Mouse (Mus musculus): Measurements from ENCODE around the gene Igf2bp1. TPM values are rescaled to one million over a fixed set of nuclear protein-coding genes. Genes with fewer than 3 reads are reported as not detected.
A peak's percentile ranks its signal among the peaks of the same experiment; 100 is the strongest.

The Igf2bp1 gene
- polyA plus RNA-seq, 1 experiment, result 392 TPM

DNA sequence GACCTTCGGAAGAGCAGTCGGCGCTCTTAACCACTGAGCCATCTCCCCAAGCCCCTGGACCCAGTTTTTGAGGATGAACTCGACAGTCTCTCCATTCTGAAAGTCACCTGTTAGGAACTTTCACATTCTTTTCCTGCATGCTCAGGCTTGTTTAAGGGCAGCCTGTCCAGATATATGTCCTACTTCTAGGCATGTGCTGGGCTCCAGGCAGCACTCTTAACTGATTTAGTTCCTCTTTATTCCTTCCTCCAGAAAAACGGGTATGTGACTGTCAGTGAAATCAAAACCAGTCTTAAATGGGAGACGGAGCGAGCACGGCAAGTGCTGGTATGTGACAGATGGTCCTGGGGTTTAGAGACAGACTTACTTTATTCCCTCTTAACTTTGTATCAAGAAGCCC is 40.3 kb upstream of the Igf2bp1 start:
- H3K4me1 ChIP-seq (ENCODE audit: control insufficient read depth, insufficient read depth, low read length), result no peaks in the 10 kb centered on the region
- H3K9me3 ChIP-seq (replicated peaks; ENCODE audit: control insufficient read depth, insufficient read depth, low read length, poor library complexity, severe bottlenecking), result no peaks in the 10 kb centered on the region
- no peak for TF ChIP-seq CTCF (IDR thresholded peaks at IDR 0.05; ENCODE audit: low read depth, low read length)
- no peak for TF ChIP-seq POLR2A (IDR thresholded peaks at IDR 0.05; ENCODE audit: insufficient read depth, low read length)
- no peak for TF ChIP-seq EP300 (IDR thresholded peaks at IDR 0.05; ENCODE audit: insufficient read depth, low read depth, low read length)
- H3K27ac ChIP-seq (ENCODE audit: insufficient read depth, low read length), result peak overlapping the region; percentile 50; the same call in 1 of the 2 replicates
- H3K4me3 ChIP-seq (ENCODE audit: low read depth, low read length), result no peak overlapping the region
- H3K36me3 ChIP-seq (ENCODE audit: control insufficient read depth, insufficient read depth, low read length, poor library complexity, severe bottlenecking), result peaks cover 67% of the 10 kb centered on the region
- H3K9ac ChIP-seq (ENCODE audit: low read depth, poor library complexity, severe bottlenecking), result no peak overlapping the region
- H3K27me3 ChIP-seq (ENCODE audit: control insufficient read depth, insufficient read depth, low read length, poor library complexity, severe bottlenecking), result no peaks in the 10 kb centered on the region

DNA sequence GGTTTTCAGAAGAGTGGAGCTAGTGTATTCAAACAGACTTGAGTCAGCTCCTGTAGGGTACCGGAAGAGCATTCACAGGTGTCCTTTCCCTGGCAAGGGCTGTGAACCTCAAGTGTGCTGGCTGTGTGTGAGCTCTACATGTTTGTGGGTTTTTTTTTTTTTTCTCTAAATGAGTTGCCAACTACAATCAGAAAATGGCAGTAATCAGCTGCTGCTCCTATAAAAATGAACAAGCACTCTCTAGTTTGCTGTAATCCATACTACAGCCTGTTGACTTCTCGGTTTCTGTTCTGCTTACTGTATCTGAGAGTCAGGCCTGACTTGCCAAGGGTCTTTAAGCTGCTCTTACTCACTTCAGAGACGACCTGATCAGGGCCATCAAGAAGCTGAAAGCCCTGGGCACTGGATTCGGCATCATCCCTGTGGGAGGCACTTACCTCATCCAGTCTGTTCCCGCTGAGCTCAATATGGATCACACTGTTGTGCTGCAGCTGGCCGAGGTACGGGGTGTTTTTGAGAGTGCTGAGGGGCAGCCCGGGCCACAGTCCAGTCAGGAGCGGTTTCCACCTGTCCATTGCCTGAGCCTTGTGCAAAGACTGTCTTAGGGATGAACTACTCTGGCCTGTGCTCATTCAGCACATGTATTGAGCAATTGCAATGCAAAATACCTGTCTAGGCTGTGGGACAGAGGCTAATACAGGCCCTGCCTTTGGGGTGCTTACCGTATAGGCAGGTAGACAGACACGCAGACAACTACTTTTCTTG is 39.2 kb upstream of the Igf2bp1 start:
- no peak for TF ChIP-seq CTCF (IDR thresholded peaks at IDR 0.05; ENCODE audit: low read depth, low read length)
- TF ChIP-seq POLR2A (IDR thresholded peaks at IDR 0.05; ENCODE audit: insufficient read depth, low read length), result no peak
- TF ChIP-seq EP300 (IDR thresholded peaks at IDR 0.05; ENCODE audit: insufficient read depth, low read depth, low read length), result peak; percentile 39; the same call in 1 of the 2 replicates
- no peaks in the 10 kb centered on the region for H3K4me1 ChIP-seq (ENCODE audit: control insufficient read depth, insufficient read depth, low read length)
- H3K27ac ChIP-seq (ENCODE audit: insufficient read depth, low read length), result peak overlapping the region; percentile 39; the same call in 1 of the 2 replicates
- H3K4me3 ChIP-seq (ENCODE audit: low read depth, low read length), result no peak overlapping the region
- no peaks in the 10 kb centered on the region for H3K9me3 ChIP-seq (replicated peaks; ENCODE audit: control insufficient read depth, insufficient read depth, low read length, poor library complexity, severe bottlenecking)
- no peak overlapping the region for H3K9ac ChIP-seq (ENCODE audit: low read depth, poor library complexity, severe bottlenecking)
- H3K27me3 ChIP-seq (ENCODE audit: control insufficient read depth, insufficient read depth, low read length, poor library complexity, severe bottlenecking), result no peaks in the 10 kb centered on the region
- peaks cover 56% of the 10 kb centered on the region for H3K36me3 ChIP-seq (ENCODE audit: control insufficient read depth, insufficient read depth, low read length, poor library complexity, severe bottlenecking)

DNA sequence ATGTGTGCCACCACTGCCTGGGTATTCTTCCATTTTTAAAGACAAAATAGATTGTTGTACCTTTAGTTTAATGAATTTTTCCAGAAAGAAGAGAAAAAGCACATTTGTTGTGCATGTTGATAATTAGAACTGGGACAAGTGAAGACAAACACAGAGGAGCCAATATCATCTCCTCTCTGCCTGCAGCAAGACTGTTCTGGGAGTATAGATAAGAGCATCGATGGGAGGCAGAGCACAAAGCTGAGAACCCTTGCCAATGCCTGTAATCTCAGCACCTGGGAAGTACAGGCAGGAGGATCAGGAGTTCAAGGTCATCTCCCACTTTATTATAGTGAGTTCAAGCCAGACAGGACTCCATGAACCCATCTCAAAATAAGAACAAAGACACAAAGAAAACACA is 32.8 kb upstream of the Igf2bp1 start:
- Histone ChIP-seq H3K9me3 (replicated peaks; ENCODE audit: control insufficient read depth, insufficient read depth, low read length, poor library complexity, severe bottlenecking) (no peaks in the 10 kb centered on the region), H3K4me1 (ENCODE audit: control insufficient read depth, insufficient read depth, low read length) (no peaks in the 10 kb centered on the region), H3K4me3 (ENCODE audit: low read depth, low read length) (no peak overlapping the region), H3K27me3 (ENCODE audit: control insufficient read depth, insufficient read depth, low read length, poor library complexity, severe bottlenecking) (no peaks in the 10 kb centered on the region), H3K9ac (ENCODE audit: low read depth, poor library complexity, severe bottlenecking) (no peak overlapping the region), H3K36me3 (ENCODE audit: control insufficient read depth, insufficient read depth, low read length, poor library complexity, severe bottlenecking) (peaks cover 15% of the 10 kb centered on the region), H3K27ac (ENCODE audit: insufficient read depth, low read length) (no peak overlapping the region)
- TF ChIP-seq POLR2A (IDR thresholded peaks at IDR 0.05; ENCODE audit: insufficient read depth, low read length) (no peak), EP300 (IDR thresholded peaks at IDR 0.05; ENCODE audit: insufficient read depth, low read depth, low read length) (no peak), CTCF (IDR thresholded peaks at IDR 0.05; ENCODE audit: low read depth, low read length) (no peak)

DNA sequence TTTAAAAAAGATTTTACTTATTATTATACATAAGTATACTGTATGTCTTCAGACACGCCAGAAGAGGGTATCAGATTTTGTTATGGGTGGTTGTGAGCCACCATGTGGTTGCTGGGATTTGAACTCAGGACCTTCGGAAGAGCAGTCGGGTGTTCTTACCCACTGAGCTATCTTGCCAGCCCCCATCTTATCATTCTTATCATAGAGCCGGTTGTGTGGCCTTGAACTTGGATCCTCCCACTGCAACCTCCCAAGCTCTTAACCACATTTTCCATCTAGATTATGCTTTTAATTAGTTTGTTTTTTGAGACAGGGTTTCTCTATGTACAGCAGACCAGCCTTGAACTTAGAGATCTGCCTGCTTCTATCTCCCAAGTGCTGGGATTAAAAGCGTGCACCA is 31.8 kb upstream of the Igf2bp1 start:
- TF ChIP-seq CTCF (IDR thresholded peaks at IDR 0.05; ENCODE audit: low read depth, low read length), result no peak
- no peak for TF ChIP-seq EP300 (IDR thresholded peaks at IDR 0.05; ENCODE audit: insufficient read depth, low read depth, low read length)

DNA sequence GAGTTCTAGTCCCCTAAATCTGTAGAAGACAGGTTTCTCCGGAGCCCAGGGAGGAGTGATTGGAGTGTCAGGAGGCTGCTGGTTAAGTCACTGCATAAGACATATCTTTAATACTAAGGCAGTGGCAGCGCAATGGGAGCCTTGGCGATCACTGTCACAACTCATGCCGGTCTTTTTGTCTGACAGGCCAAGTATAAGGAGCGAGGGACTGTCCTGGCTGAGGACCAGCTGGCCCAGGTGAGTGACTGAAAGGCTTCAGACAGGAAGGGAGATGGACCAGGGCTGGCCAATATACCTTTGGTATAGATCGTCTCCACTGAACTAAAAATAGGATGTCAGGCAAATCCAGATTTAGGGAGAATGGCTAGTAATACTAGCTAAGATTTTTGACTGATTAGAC is 29.4 kb upstream of the Igf2bp1 start:
- no peak for TF ChIP-seq POLR2A (IDR thresholded peaks at IDR 0.05; ENCODE audit: insufficient read depth, low read length)
- TF ChIP-seq CTCF (IDR thresholded peaks at IDR 0.05; ENCODE audit: low read depth, low read length), result no peak
- TF ChIP-seq EP300 (IDR thresholded peaks at IDR 0.05; ENCODE audit: insufficient read depth, low read depth, low read length), result no peak
- Histone ChIP-seq H3K9ac (ENCODE audit: low read depth, poor library complexity, severe bottlenecking) (peak overlapping the region; percentile 85), H3K27ac (ENCODE audit: insufficient read depth, low read length) (no peak overlapping the region), H3K27me3 (ENCODE audit: control insufficient read depth, insufficient read depth, low read length, poor library complexity, severe bottlenecking) (no peaks in the 10 kb centered on the region), H3K36me3 (ENCODE audit: control insufficient read depth, insufficient read depth, low read length, poor library complexity, severe bottlenecking) (peaks cover 6% of the 10 kb centered on the region; the same call in 1 of the 2 replicates), H3K9me3 (replicated peaks; ENCODE audit: control insufficient read depth, insufficient read depth, low read length, poor library complexity, severe bottlenecking) (no peaks in the 10 kb centered on the region), H3K4me3 (ENCODE audit: low read depth, low read length) (peak overlapping the region; percentile 100), H3K4me1 (ENCODE audit: control insufficient read depth, insufficient read depth, low read length) (no peaks in the 10 kb centered on the region)

More for the DNA sequence above, 31.8 kb upstream of the Igf2bp1 start:
- Histone ChIP-seq H3K27me3 (ENCODE audit: control insufficient read depth, insufficient read depth, low read length, poor library complexity, severe bottlenecking) (no peaks in the 10 kb centered on the region), H3K9me3 (replicated peaks; ENCODE audit: control insufficient read depth, insufficient read depth, low read length, poor library complexity, severe bottlenecking) (no peaks in the 10 kb centered on the region), H3K9ac (ENCODE audit: low read depth, poor library complexity, severe bottlenecking) (no peak overlapping the region), H3K4me3 (ENCODE audit: low read depth, low read length) (no peak overlapping the region), H3K27ac (ENCODE audit: insufficient read depth, low read length) (no peak overlapping the region), H3K4me1 (ENCODE audit: control insufficient read depth, insufficient read depth, low read length) (no peaks in the 10 kb centered on the region), H3K36me3 (ENCODE audit: control insufficient read depth, insufficient read depth, low read length, poor library complexity, severe bottlenecking) (peaks cover 11% of the 10 kb centered on the region)

DNA sequence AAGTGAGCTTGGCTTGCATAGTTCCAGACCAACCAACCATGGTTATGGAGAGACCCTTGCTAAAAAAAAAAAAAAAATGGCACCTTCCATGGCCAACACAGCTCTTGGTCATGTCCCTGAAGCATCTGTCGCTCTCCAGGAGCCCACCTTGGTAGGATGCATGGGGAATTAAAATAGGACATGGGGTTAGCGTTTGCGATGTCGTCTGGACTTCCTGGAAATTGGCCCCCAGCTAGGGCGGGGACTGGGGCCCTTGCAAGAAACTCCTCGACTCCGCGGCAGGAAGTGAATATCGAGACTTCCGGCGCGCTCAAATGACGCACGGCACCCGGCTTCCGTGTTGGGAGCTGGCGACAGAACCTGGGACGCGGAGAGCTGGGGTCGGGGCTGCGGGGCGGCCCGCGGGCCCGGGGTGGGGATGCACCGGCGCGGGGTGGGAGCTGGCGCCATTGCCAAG is 28.9 kb upstream of the Igf2bp1 start, which contains the start of gene Snf8:
Gene Snf8 (plus strand): TSS at position 290 of the 457 bp plus-strand sequence.
- Histone ChIP-seq H3K9me3 (replicated peaks; ENCODE audit: control insufficient read depth, insufficient read depth, low read length, poor library complexity, severe bottlenecking) (no peaks in the 10 kb centered on the region), H3K36me3 (ENCODE audit: control insufficient read depth, insufficient read depth, low read length, poor library complexity, severe bottlenecking) (peaks cover 6% of the 10 kb centered on the region; the same call in 1 of the 2 replicates), H3K4me1 (ENCODE audit: control insufficient read depth, insufficient read depth, low read length) (no peaks in the 10 kb centered on the region), H3K9ac (ENCODE audit: low read depth, poor library complexity, severe bottlenecking) (peak within 1 kb of the TSS; percentile 85), H3K27ac (ENCODE audit: insufficient read depth, low read length) (peak within 1 kb of the TSS; percentile 86), H3K27me3 (ENCODE audit: control insufficient read depth, insufficient read depth, low read length, poor library complexity, severe bottlenecking) (no peaks in the 10 kb centered on the region), H3K4me3 (ENCODE audit: low read depth, low read length) (peak within 1 kb of the TSS; percentile 100)
- no peak for TF ChIP-seq POLR2A (IDR thresholded peaks at IDR 0.05; ENCODE audit: insufficient read depth, low read length)
- no peak for TF ChIP-seq EP300 (IDR thresholded peaks at IDR 0.05; ENCODE audit: insufficient read depth, low read depth, low read length)
- no peak for TF ChIP-seq CTCF (IDR thresholded peaks at IDR 0.05; ENCODE audit: low read depth, low read length)
